Mouse (Mus musculus) c-Kit-positive CD71-positive TER-119-negative erythroid progenitor cells, embryonic 14.5 days (primary cell): ENCODE results near the gene Pnldc1.

Experiments
- DNase-seq: peaks from one replicate; pipeline ENCODE4 v3.0.0-alpha.2; 2013; ENCODE audit warnings: low read depth

The Pnldc1 gene

DNA sequence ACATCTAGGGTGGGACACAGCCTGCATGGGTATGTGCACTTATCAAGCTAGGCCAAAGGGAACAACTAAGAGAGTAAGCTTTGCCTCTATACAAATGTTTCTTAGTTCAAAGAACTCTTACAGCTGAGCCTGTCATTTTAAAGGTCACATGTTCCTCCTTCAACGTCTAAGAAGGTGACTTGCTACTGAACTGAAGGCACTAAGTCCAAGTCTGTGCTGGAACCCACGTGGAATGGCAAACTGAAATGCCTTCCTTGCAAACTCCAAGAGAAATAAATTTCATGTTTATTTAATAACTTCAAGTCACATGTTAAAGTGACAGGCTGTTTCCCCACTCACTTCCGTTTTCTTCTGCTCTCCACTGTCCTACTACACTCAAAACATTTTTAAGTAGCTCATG, 52.6 kb downstream of the Pnldc1 start:
- no peak for DNase-seq

DNA sequence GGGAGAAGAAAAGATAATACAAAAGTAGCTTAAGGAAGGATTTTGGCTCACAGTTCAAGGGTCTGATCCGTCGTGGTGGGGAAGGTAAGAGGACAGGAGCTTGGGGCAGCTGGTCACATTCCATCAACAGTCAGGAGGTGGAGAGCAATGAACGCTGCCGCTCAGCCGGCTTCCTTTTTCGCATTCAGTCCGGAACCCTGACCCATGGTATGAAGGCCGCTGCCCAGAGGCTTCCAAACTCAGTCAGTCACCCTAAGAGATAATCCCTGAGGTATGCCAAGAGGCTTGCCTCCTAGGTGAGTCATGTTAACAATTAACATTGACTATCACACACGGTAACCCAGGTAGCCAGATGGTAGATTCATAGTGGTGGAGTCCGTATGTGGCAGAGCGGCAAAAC, 55.6 kb downstream of the Pnldc1 start:
- no peak for DNase-seq

DNA sequence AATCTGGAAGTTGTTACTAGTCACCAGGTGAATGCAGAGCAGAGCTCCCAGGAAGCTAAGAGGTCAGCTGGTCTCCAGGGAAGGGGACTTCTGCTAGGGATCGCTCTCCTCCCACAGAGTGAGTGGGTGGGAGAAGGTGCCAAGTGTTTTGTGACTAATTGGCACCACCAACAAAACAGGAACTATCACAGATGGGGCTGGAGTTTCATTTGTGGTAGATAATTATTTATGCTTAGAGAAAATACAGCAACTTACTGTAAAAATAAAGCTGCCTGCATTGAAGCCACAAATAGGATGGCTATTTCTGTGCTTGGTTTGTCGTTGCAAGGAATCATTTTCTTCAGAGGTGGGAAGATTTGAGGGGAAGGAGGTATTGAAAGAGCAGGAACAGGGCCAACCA, 56.2 kb downstream of the Pnldc1 start:
- no peak for DNase-seq

DNA sequence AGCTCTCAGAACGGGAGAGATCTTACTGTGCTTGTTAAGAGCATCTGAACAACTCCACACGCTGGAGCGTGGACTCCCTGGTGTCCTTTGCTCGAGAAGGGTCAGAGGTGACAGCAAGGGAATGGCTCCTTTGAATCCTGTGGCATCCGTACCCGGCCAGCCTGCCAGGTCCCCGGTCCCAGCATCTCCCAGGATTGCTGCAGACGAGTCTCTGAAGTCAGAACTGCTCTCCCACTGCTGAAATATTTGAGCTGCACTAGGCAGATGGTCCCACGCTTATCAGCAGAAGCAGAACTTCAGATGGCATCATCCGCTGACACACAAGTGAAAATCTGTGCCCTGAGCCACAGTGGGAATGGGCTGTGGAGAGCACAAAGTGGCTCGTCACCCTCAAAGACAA, 58.3 kb downstream of the Pnldc1 start:
- no peak for DNase-seq

DNA sequence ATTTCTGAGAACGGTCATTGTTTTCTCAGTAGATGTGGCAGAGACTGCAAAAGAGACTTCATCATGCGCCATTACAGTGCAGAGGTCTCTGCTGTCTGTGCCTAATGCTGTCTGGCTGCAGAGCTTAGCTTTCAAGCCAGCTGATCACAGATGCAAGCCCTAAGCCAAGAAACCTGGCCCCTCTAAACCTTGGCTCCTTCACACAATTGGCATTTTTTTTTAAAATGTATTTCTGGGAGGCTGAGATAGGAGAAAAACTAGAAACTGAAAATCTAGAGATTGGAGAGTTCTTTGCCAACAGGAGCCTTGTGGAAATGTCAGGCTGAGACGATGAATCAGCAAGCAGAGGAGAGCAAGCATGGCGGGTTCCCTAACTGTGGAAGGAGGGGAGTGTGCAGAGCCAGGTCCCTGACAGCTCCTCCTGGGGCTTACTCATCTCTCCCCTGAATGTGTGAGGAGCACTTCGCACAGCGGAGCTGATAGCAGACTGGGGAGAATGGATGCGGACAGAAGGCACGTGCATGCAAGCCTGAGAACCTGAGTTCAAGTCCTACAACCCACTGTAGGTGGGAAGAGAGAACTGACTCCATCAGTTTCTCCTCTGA, 60.1 kb downstream of the Pnldc1 start:
- DNase-seq, result no peak

DNA sequence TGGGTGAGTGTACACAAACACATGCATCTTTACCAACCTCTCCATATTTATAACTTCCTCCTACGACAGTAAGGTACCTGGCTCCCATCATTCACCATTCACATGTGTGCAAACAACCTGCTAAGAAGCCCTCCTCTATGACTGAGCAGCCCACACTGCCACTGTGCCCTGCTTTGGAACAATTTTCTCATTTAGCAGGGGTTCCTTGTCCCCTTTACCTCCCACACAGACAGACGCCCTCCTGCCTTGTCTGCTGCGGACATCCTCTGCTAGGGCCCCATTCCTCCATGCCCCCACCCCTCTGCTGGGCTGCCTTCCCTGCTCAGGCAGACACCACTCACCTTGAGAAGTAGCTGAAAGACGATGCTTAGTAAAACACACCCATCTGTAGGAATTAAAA, 62.3 kb downstream of the Pnldc1 start:
- DNase-seq, result no peak

DNA sequence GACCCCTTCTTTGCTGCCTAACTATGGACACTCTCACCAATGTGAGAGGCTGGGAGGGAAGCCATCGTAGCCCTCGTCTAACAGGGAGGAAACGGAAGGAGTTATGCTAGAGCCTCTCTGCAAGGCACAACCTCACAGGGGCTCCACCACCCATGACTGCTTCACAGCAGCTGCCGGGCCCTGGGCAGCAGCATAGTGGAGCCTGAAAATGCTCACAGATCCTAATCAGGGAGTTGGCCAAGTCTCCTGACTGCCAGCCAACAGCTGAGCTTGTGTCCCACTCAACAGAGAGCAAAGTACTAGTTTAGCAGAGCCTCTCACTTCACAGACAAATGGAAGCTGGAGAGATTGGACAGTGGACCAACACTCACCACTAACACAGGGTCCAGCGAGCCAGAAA, 63.6 kb downstream of the Pnldc1 start:
- no peak for DNase-seq

DNA sequence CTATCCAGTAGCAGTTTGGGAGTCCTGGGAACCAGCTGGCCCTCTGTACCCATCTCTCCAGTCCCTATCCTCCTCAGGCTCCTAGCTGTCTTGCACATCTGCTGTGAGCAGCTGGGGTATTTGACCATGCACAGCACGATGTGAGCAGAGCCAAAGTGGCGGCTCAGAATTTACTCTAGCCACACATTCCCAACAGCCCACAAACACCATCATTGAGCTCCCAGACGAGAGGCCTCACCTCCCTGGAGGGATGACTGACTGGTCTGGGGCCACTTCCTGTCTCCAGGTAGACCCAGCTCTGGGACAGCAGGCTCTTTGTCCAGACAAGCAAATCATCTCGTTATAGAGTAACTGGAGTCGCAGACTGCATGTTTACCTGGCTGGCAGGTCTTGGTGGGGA, 64.2 kb downstream of the Pnldc1 start:
- no peak for DNase-seq

DNA sequence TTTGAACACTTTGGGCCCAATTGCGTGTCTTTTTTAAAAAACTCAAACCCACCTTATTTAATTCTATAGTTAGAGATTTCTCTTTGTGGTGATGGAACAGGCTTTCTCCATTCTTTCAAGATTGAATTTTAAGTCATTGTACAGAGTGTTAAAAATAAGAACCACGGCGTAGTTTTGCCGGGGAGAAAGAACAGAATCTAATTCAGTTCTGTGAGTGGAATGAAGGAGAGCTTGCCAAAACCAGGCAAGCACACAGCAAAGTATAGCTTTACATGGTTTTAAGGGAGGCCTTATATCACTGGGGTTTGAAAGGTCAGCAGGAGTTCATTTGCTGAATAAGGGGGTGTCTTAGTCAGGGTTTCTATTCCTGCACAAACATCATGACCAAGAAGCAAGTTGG, 65.5 kb downstream of the Pnldc1 start:
- no peak for DNase-seq

DNA sequence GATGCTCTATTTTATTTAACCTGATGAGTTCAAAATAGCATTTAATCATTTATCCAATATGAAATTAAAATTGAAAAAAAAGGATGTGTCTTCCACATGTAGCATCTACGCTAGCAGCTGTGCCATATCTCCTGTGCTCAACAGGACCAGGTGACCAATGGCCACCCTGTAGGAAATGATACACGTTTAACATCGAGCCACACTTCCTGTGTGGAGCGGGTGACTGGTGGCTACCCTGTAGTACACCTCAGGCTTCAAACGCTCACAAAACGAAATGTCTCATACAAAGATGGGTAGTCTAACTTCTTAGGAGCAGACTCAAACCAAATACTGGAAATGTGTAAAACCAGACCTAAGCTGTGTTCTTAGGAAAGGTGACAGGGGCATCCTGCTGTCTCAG, 66.2 kb downstream of the Pnldc1 start:
- no peak for DNase-seq

DNA sequence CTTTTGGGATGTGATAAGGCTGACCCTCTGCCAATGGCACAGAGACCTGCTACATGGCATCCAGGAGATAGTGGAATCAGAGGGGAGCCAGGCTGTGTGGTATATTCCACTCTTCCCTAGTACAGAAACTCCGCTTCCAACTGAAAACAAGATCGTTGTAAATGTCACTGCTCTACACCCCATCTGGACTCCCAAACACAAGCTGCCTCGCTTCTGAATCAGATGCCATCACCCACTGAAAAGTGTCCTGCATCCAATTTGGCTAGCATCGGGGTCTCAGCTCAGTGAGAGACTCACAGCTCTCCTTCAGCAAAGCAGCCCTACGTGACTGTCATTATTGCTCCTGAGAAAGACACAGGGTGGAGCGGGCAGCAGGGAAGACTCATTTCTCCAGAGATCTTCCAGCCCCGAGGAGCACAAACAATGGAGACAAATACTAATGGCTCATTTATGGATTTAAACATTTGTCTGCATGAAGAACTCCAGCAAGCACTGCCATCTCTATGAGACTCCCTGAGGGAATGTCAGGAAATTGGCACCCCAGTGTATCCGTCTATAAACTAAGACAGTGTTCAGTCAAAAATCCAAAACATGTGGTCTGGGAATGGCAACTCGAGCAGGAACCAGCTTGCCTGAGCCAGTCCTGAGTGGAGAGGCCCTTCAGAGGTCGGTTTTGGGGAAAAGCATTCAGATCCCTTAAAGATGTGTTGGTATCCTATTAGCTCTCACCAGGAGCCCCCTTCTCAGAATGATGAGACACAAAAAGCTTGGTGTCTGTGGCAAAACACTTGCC, 70.4 kb downstream of the Pnldc1 start:
- no peak for DNase-seq
